Mouse (Mus musculus) testis, adult 2 months (tissue): ENCODE results near the gene Abo. TPM values are rescaled to one million over a fixed set of nuclear protein-coding genes. Genes with fewer than 3 reads are reported as not detected.
A peak's percentile ranks its signal among the peaks of the same experiment; 100 is the strongest.

Experiments used
- H3K27ac ChIP-seq: fragments of 200-500 bp; 2 replicates; pipeline ENCODE4 v1.5.1; 2012; ENCODE audit warnings: low read depth, low read length; ENCODE audit not compliant: control insufficient read depth, insufficient read depth
- H3K27me3 ChIP-seq: fragments of 200-500 bp; 2 replicates; pipeline ENCODE4 v1.6.1; 2012; ENCODE audit warnings: mild to moderate bottlenecking, low read length, moderate library complexity; ENCODE audit not compliant: control insufficient read depth, insufficient read depth
- H3K36me3 ChIP-seq: fragments of 200-500 bp; 2 replicates; pipeline ENCODE4 v1.6.1; 2012; ENCODE audit warnings: mild to moderate bottlenecking, low read length; ENCODE audit not compliant: control insufficient read depth, insufficient read depth
- H3K4me1 ChIP-seq: fragments of 200-500 bp; 2 replicates; pipeline ENCODE4 v1.6.1; 2012; ENCODE audit warnings: low read length; ENCODE audit not compliant: control insufficient read depth, insufficient read depth
- H3K4me3 ChIP-seq: fragments of 200-500 bp; 2 replicates; pipeline ENCODE4 v1.5.1; 2012; ENCODE audit warnings: low read depth, mild to moderate bottlenecking, low read length, moderate library complexity, mixed read lengths; ENCODE audit not compliant: control insufficient read depth
- CTCF ChIP-seq: fragments of 200-500 bp; IDR thresholded peaks from 2 replicates; pipeline ENCODE4 v1.5.1; 2012; ENCODE audit warnings: low read depth, mild to moderate bottlenecking, inconsistent platforms, low read length, moderate library complexity; ENCODE audit not compliant: control insufficient read depth, insufficient read depth, insufficient replicate concordance
- POLR2A ChIP-seq: fragments of 200-500 bp; IDR thresholded peaks from 2 replicates; pipeline ENCODE4 v1.6.1; 2012; ENCODE audit warnings: low read depth, mild to moderate bottlenecking, inconsistent platforms, low read length, moderate library complexity; ENCODE audit not compliant: control insufficient read depth
- polyA plus RNA-seq: library from polyadenylated mRNA; depleted of rRNA; stranded (reverse); fragments of >200 nt; gene quantifications from 2 replicates; pipeline ENCODE4 v1.2.3, GENCODE M21; 2012; rRNA removed

Abo gene
- 2.1 and 2.9 TPM in 2 replicates for polyA plus RNA-seq

DNA sequence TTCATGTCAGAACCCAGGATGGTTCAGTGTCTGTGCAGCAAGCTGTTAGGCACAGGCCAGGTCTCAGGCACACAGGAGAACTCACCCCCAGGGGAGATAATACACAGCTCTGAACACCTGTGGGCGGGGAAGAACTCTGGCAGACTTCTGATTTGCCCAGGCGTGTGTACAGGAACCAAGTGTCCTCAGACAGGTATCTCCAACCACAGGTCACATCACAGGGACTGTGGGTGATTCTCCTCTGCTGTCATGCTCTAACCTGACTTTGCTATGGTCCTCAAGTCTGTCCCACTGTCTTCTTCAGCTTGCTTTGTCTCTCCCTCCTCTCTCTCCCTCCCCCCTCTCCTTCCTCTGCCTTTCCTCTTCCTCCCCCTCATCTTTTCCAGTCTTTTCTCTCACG, at the start of gene Abo:
TSS of gene Abo (minus strand) at position 101 of the 400 bp plus-strand sequence.
- H3K27ac ChIP-seq = no peak within 1 kb of the TSS
- no peaks in the 10 kb centered on the region for H3K36me3 ChIP-seq
- no peaks in the 10 kb centered on the region for H3K4me1 ChIP-seq
- H3K4me3 ChIP-seq = no peak within 1 kb of the TSS
- TF ChIP-seq POLR2A = no peak
- TF ChIP-seq CTCF = no peak
- no peaks in the 10 kb centered on the region for H3K27me3 ChIP-seq

- Histone ChIP-seq H3K27me3 (no peaks in the 10 kb centered on the region), H3K36me3 (no peaks in the 10 kb centered on the region), H3K27ac (no peak overlapping the region), H3K4me3 (no peak overlapping the region), H3K4me1 (peaks cover 15% of the 10 kb centered on the region)
- no peak for TF ChIP-seq POLR2A
- no peak for TF ChIP-seq CTCF
Measured at GRCm38 (mm10) chr2:26914148-26914941, 49.6 kb upstream of the Abo start.

DNA sequence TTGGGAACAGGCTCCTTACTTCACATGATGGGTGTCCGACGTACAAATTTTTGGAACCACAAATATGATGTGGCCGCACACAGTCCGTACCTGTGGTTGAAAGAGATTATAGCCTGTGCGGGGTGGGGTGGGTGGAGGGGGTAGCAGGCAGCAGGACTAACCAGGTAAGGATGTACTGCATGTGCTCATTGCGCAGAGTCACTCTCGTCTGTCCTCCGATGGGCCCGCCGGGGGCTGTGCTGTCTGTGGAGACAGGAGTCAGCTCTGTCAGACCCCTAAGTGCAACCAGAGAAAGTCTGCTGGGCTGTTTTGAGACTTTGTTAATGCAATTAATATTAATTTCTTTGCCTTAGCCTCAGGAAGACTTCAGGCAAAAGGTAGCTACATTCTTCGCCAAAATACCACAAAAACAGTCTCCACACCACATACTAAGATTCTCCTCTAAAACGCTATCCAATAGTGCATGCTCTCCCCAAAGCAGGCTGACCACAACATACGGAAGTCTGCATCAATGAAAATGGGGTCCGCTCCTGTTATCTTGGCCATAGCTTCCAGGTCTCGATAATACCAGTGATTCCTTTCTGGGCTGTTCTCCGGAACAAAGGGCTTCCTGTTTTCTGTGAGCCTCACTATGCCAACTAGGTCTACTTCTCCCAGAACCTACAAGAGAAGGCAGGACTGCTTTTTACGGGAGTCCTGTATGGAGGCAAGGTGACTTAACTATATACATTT, 48.8 kb upstream of the Abo start:
- H3K4me1 ChIP-seq = peaks cover 15% of the 10 kb centered on the region
- H3K27me3 ChIP-seq = no peaks in the 10 kb centered on the region
- H3K4me3 ChIP-seq = no peak overlapping the region
- no peaks in the 10 kb centered on the region for H3K36me3 ChIP-seq
- no peak overlapping the region for H3K27ac ChIP-seq
- TF ChIP-seq POLR2A (no peak), CTCF (no peak)

GRCm38 (mm10) chr2:26912253-26912770, 47.5 kb upstream of the Abo start:
- Histone ChIP-seq H3K4me1 (peaks cover 15% of the 10 kb centered on the region), H3K27ac (no peak overlapping the region)

GRCm38 (mm10) chr2:26910994-26911765, 46.4 kb upstream of the Abo start:
- peak overlapping the region; percentile 91 for H3K4me3 ChIP-seq
- no peaks in the 10 kb centered on the region for H3K27me3 ChIP-seq
- TF ChIP-seq POLR2A (no peak), CTCF (no peak)
- H3K36me3 ChIP-seq = no peaks in the 10 kb centered on the region
- H3K4me1 ChIP-seq = peaks cover 9% of the 10 kb centered on the region
- H3K27ac ChIP-seq = peak overlapping the region; percentile 87

More at GRCm38 (mm10) chr2:26912253-26912770, 47.5 kb upstream of the Abo start:
- Histone ChIP-seq H3K27me3 (no peaks in the 10 kb centered on the region), H3K36me3 (no peaks in the 10 kb centered on the region), H3K4me3 (no peak overlapping the region)
- no peak for TF ChIP-seq CTCF
- no peak for TF ChIP-seq POLR2A

- Histone ChIP-seq H3K36me3 (no peaks in the 10 kb centered on the region), H3K4me1 (peaks cover 7% of the 10 kb centered on the region), H3K4me3 (peak within 1 kb of the TSS; percentile 91), H3K27ac (peak within 1 kb of the TSS; percentile 87), H3K27me3 (no peaks in the 10 kb centered on the region)
- TF ChIP-seq CTCF (no peak), POLR2A (peak; percentile 85)
Measured at GRCm38 (mm10) chr2:26910124-26910993, 45.6 kb upstream of the Abo start, which contains the start of the genes Med22 and Rpl7a. Med22 (minus strand) TSS chr2:26910677. Rpl7a (plus strand) TSS chr2:26910764.

- no peak for TF ChIP-seq CTCF
- no peak for TF ChIP-seq POLR2A
- H3K27me3 ChIP-seq = no peaks in the 10 kb centered on the region
- H3K4me3 ChIP-seq = no peak overlapping the region; the same call in 1 of the 2 replicates
- no peaks in the 10 kb centered on the region for H3K36me3 ChIP-seq
- no peak overlapping the region; the same call in 1 of the 2 replicates for H3K27ac ChIP-seq
- peaks cover 4% of the 10 kb centered on the region for H3K4me1 ChIP-seq
Measured at GRCm38 (mm10) chr2:26909387-26909784, 44.6 kb upstream of the Abo start.
